ENCODE assay signal across 28 mouse cellular contexts in genomic region chr19:58374648-58375047, GRCm38 (mm10).
"Had no signal": no experiment of that assay in that cellular context is flagged by ENCODE, and none has a peak within 500 bp of the region (broad histone marks: within the 10 kb centered on the region; RNA-seq: fewer than 3 reads in every experiment).

No protein-coding gene starts in this region.

- H3K27me3 ChIP-seq: embryonic facial prominence, embryonic 12.5 days; embryonic facial prominence, embryonic 13.5 days; embryonic facial prominence, embryonic 15.5 days; forebrain, embryonic 13.5 days; forebrain, embryonic 15.5 days had no signal

- DNase-seq: cerebellum, adult 18-20 months; cerebellum, adult 2 months; cerebellum, adult 8-10 months; cerebellum, adult 9-10 months; cerebellum, adult 9-11 months; cerebellum, postnatal 10 days; cerebellum, postnatal 14 days; cerebellum, postnatal 25 days; cerebellum, postnatal 36 days; embryo, embryonic 11 days; forebrain, postnatal 0 days; gastrocnemius, adult 2 months; gastrocnemius, postnatal 10 days; gastrocnemius, postnatal 14 days; gastrocnemius, postnatal 25 days; gastrocnemius, postnatal 36 days; heart, adult 18-20 months had no signal

- H3K4me1 ChIP-seq: forebrain, embryonic 13.5 days; forebrain, embryonic 15.5 days had no signal

- H3K9me3 ChIP-seq: embryonic facial prominence, embryonic 10.5 days; embryonic facial prominence, embryonic 12.5 days; embryonic facial prominence, embryonic 13.5 days; embryonic facial prominence, embryonic 15.5 days; forebrain, embryonic 10.5 days; forebrain, embryonic 12.5 days; forebrain, embryonic 13.5 days; forebrain, embryonic 15.5 days had no signal

- H3K4me3 ChIP-seq: embryonic facial prominence, embryonic 10.5 days; embryonic facial prominence, embryonic 12.5 days; embryonic facial prominence, embryonic 13.5 days; embryonic facial prominence, embryonic 15.5 days; erythroblast, embryonic 14.5 days; forebrain, embryonic 10.5 days; forebrain, embryonic 12.5 days; forebrain, embryonic 13.5 days; forebrain, embryonic 15.5 days; gastrocnemius, adult 2 months had no signal

- H3K4me2 ChIP-seq: embryonic facial prominence, embryonic 12.5 days; embryonic facial prominence, embryonic 13.5 days; embryonic facial prominence, embryonic 15.5 days; forebrain, embryonic 12.5 days; forebrain, embryonic 13.5 days; forebrain, embryonic 15.5 days had no signal

- ATAC-seq: forebrain, embryonic 13.5 days; forebrain, embryonic 14.5 days; forebrain, embryonic 15.5 days; forebrain, embryonic 16.5 days; forebrain, postnatal 0 days had no signal

- H3K36me3 ChIP-seq: embryonic facial prominence, embryonic 10.5 days; embryonic facial prominence, embryonic 12.5 days; embryonic facial prominence, embryonic 13.5 days; embryonic facial prominence, embryonic 15.5 days; forebrain, embryonic 10.5 days; forebrain, embryonic 12.5 days; forebrain, embryonic 15.5 days had no signal

- H3K27ac ChIP-seq: embryonic facial prominence, embryonic 10.5 days; embryonic facial prominence, embryonic 12.5 days; embryonic facial prominence, embryonic 13.5 days; embryonic facial prominence, embryonic 15.5 days; forebrain, embryonic 10.5 days; forebrain, embryonic 12.5 days; forebrain, embryonic 13.5 days; forebrain, embryonic 15.5 days; gastrocnemius, adult 2 months had no signal

- H3K9ac ChIP-seq: embryonic facial prominence, embryonic 12.5 days; embryonic facial prominence, embryonic 13.5 days; embryonic facial prominence, embryonic 15.5 days; forebrain, embryonic 12.5 days; forebrain, embryonic 13.5 days; forebrain, embryonic 15.5 days; forebrain, postnatal 0 days had no signal
